Mouse (Mus musculus) lung, adult 2 months (tissue): Measurements from ENCODE around the gene Pitpnc1.

Experiments
- CTCF ChIP-seq: fragments of 200-500 bp; IDR thresholded peaks from 2 replicates; pipeline ENCODE4 v1.5.1; 2011; ENCODE audit warnings: mild to moderate bottlenecking, low read length, control low read depth; ENCODE audit not compliant: insufficient read depth
- POLR2A ChIP-seq: fragments of 200-500 bp; IDR thresholded peaks from 2 replicates; pipeline ENCODE4 v1.6.1; 2011; ENCODE audit warnings: low read depth, mild to moderate bottlenecking, control low read depth, low read length, borderline replicate concordance; ENCODE audit errors: extremely low read depth

DNA sequence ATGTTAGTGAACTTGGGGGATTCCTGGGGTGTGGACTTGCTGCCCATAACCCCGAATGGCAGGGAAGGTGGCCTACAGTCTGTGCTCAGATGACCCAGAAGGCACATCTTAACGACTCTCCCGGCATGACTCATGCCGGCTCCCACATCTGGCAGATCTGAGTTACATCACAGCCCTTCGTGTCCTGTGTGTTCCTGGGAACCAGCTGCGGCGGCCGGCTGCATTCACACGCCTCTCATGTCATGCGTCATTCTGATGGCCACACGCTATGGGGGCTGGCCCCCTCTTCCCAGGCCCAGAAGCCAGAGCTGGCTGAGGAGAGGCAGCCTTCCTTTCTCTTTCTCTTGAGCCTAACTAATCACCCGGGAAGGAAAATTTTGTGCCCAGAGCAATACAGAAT is 94.2 kb downstream of the Pitpnc1 start:
- no peak for TF ChIP-seq CTCF
- TF ChIP-seq POLR2A = no peak
